Mouse (Mus musculus): ENCODE results near the gene Zfp410. TPM values are rescaled to one million over a fixed set of nuclear protein-coding genes. Genes with fewer than 3 reads are reported as not detected.

The Zfp410 gene
- polyA plus RNA-seq, 1 experiment from 2014 or later, result 34.5 TPM

GRCm38 (mm10) chr12:84365137-84365536, 48.5 kb downstream of the Zfp410 start:
- no peaks in the 10 kb centered on the region; the same call in 1 of the 2 replicates for H3K4me1 ChIP-seq (replicated peaks; ENCODE audit: control insufficient read depth, insufficient read depth, low read length)
- 94% methylated on average over 6 of the region's 6 CpGs for WGBS
- no peak overlapping the region for H3K27ac ChIP-seq (ENCODE audit: low read depth, low read length)
- H3K4me2 ChIP-seq (replicated peaks; ENCODE audit: low read depth), result no peak overlapping the region
- no peaks in the 10 kb centered on the region for H3K9me3 ChIP-seq (ENCODE audit: control insufficient read depth)
- no peak overlapping the region for H3K9ac ChIP-seq (ENCODE audit: low read depth, low read length)
- TF ChIP-seq CTCF (IDR thresholded peaks at IDR 0.05; ENCODE audit: low read depth), result no peak
- no peak for ATAC-seq
- no peak overlapping the region for H3K4me3 ChIP-seq (ENCODE audit: low read depth, low read length)
- H3K27me3 ChIP-seq (replicated peaks; ENCODE audit: control insufficient read depth, insufficient read depth, low read length), result no peaks in the 10 kb centered on the region
- H3K36me3 ChIP-seq (ENCODE audit: control insufficient read depth, insufficient read depth), result peaks cover 25% of the 10 kb centered on the region

GRCm38 (mm10) chr12:84366971-84367370, 50.3 kb downstream of the Zfp410 start:
- no peak overlapping the region for H3K9ac ChIP-seq (ENCODE audit: low read depth, low read length)
- ATAC-seq, result no peak
- H3K27ac ChIP-seq (ENCODE audit: low read depth, low read length), result no peak overlapping the region
- TF ChIP-seq CTCF (IDR thresholded peaks at IDR 0.05; ENCODE audit: low read depth), result no peak
- peaks cover 44% of the 10 kb centered on the region for H3K36me3 ChIP-seq (ENCODE audit: control insufficient read depth, insufficient read depth)
- no peaks in the 10 kb centered on the region for H3K27me3 ChIP-seq (replicated peaks; ENCODE audit: control insufficient read depth, insufficient read depth, low read length)
- H3K4me1 ChIP-seq (replicated peaks; ENCODE audit: control insufficient read depth, insufficient read depth, low read length), result no peaks in the 10 kb centered on the region
- WGBS, result 57% methylated on average over 9 of the region's 9 CpGs
- H3K4me3 ChIP-seq (ENCODE audit: low read depth, low read length), result no peak overlapping the region
- no peaks in the 10 kb centered on the region for H3K9me3 ChIP-seq (ENCODE audit: control insufficient read depth)
- no peak overlapping the region for H3K4me2 ChIP-seq (replicated peaks; ENCODE audit: low read depth)

- WGBS, result 91% methylated on average over 5 of the region's 5 CpGs
- H3K36me3 ChIP-seq (ENCODE audit: control insufficient read depth, insufficient read depth), result peaks cover 80% of the 10 kb centered on the region
- no peaks in the 10 kb centered on the region for H3K9me3 ChIP-seq (ENCODE audit: control insufficient read depth)
- no peak overlapping the region for H3K9ac ChIP-seq (ENCODE audit: low read depth, low read length)
- no peaks in the 10 kb centered on the region for H3K27me3 ChIP-seq (replicated peaks; ENCODE audit: control insufficient read depth, insufficient read depth, low read length)
- no peak for ATAC-seq
- no peak for TF ChIP-seq CTCF (IDR thresholded peaks at IDR 0.05; ENCODE audit: low read depth)
- no peak overlapping the region for H3K4me3 ChIP-seq (ENCODE audit: low read depth, low read length)
- H3K4me2 ChIP-seq (replicated peaks; ENCODE audit: low read depth), result no peak overlapping the region
- no peak overlapping the region for H3K27ac ChIP-seq (ENCODE audit: low read depth, low read length)
- H3K4me1 ChIP-seq (replicated peaks; ENCODE audit: control insufficient read depth, insufficient read depth, low read length), result 0 out of 2 replicates have a peak, but pooled peaks cover 3% of the 10 kb centered on the region
These were observed 55.0 kb downstream of the Zfp410 start for GRCm38 (mm10) chr12:84371647-84372046.

GRCm38 (mm10) chr12:84373831-84374481, 57.3 kb downstream of the Zfp410 start:
- Histone ChIP-seq H3K4me1 (replicated peaks; ENCODE audit: control insufficient read depth, insufficient read depth, low read length) (0 out of 2 replicates have a peak, but pooled peaks cover 3% of the 10 kb centered on the region), H3K27ac (ENCODE audit: low read depth, low read length) (no peak overlapping the region), H3K9ac (ENCODE audit: low read depth, low read length) (no peak overlapping the region), H3K4me3 (ENCODE audit: low read depth, low read length) (no peak overlapping the region), H3K9me3 (ENCODE audit: control insufficient read depth) (no peaks in the 10 kb centered on the region), H3K4me2 (replicated peaks; ENCODE audit: low read depth) (no peak overlapping the region), H3K27me3 (replicated peaks; ENCODE audit: control insufficient read depth, insufficient read depth, low read length) (no peaks in the 10 kb centered on the region), H3K36me3 (ENCODE audit: control insufficient read depth, insufficient read depth) (peaks cover 84% of the 10 kb centered on the region)
- no peak for TF ChIP-seq CTCF (IDR thresholded peaks at IDR 0.05; ENCODE audit: low read depth)
- WGBS, result 39% methylated on average over 6 of the region's 6 CpGs
- ATAC-seq, result no peak; the same call in 1 of the 2 replicates

GRCm38 (mm10) chr12:84382369-84382768, 65.7 kb downstream of the Zfp410 start:
- no peak overlapping the region for H3K4me3 ChIP-seq (ENCODE audit: low read depth, low read length)
- H3K27ac ChIP-seq (ENCODE audit: low read depth, low read length), result no peak overlapping the region
- no peak overlapping the region for H3K4me2 ChIP-seq (replicated peaks; ENCODE audit: low read depth)
- H3K9me3 ChIP-seq (ENCODE audit: control insufficient read depth), result no peaks in the 10 kb centered on the region
- H3K27me3 ChIP-seq (replicated peaks; ENCODE audit: control insufficient read depth, insufficient read depth, low read length), result no peaks in the 10 kb centered on the region
- no peak for TF ChIP-seq CTCF (IDR thresholded peaks at IDR 0.05; ENCODE audit: low read depth)
- peaks cover 54% of the 10 kb centered on the region for H3K36me3 ChIP-seq (ENCODE audit: control insufficient read depth, insufficient read depth)
- 0 out of 2 replicates have a peak, but pooled peaks cover 2% of the 10 kb centered on the region for H3K4me1 ChIP-seq (replicated peaks; ENCODE audit: control insufficient read depth, insufficient read depth, low read length)
- H3K9ac ChIP-seq (ENCODE audit: low read depth, low read length), result no peak overlapping the region
- no peak for ATAC-seq
- WGBS, result 91% methylated on average over 4 of the region's 4 CpGs

GRCm38 (mm10) chr12:84384644-84385081, 68.0 kb downstream of the Zfp410 start:
- Histone ChIP-seq H3K27ac (ENCODE audit: low read depth, low read length) (peak overlapping the region; percentile 81), H3K36me3 (ENCODE audit: control insufficient read depth, insufficient read depth) (peaks cover 46% of the 10 kb centered on the region), H3K4me3 (ENCODE audit: low read depth, low read length) (no peak overlapping the region), H3K9me3 (ENCODE audit: control insufficient read depth) (no peaks in the 10 kb centered on the region), H3K4me1 (replicated peaks; ENCODE audit: control insufficient read depth, insufficient read depth, low read length) (0 out of 2 replicates have a peak, but pooled peaks cover 2% of the 10 kb centered on the region), H3K27me3 (replicated peaks; ENCODE audit: control insufficient read depth, insufficient read depth, low read length) (no peaks in the 10 kb centered on the region), H3K4me2 (replicated peaks; ENCODE audit: low read depth) (no peak overlapping the region), H3K9ac (ENCODE audit: low read depth, low read length) (no peak overlapping the region)
- WGBS, result 39% methylated on average over 5 of the region's 5 CpGs
- ATAC-seq, result peak; percentile 92
- TF ChIP-seq CTCF (IDR thresholded peaks at IDR 0.05; ENCODE audit: low read depth), result no peak
